Comparison of ENCODE assay signal across 8 mouse cellular contexts in the genomic region with DNA sequence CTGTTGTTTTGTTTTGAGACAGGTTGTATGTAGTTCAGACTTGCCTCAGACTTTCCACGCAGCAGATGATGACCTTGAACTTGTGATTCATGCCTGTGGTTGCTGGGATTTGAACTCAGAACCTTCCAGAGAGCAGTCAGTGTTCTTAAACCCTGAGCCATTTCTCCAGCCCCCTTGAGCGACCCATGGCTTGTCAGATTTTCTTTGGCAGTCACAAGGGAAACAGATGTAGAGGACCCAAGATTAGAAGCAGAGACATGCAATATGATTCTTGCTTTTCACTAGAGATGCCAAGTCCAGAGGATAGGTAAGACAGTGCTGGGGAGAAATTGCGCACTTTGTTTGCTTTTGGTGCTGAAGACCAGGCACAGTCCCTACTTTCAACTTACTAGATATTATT. TPM values are rescaled to one million over a fixed set of nuclear protein-coding genes. Genes with fewer than 3 reads are reported as not detected.
DNase-seq lines count a peak whose midpoint lies in the region; ATAC-seq and TF ChIP-seq lines count a peak whose summit lies in the region.

TSS of gene Cenpt (minus strand) at position 101 of the 400 bp plus-strand sequence.

- TF ChIP-seq EP300 in CH12.LX (IDR thresholded peaks at IDR 0.05; ENCODE audit: low read length): no peak

- dilution Hi-C loops in CH12.LX (cut with MboI; ENCODE audit: extremely low pct_ligation_motif_present, extremely low pct_unique_long_range_greater_than_20kb, low sequenced_read_pairs): no loop called here

- H3K27me3 ChIP-seq in heart, embryonic 10.5 days (ENCODE audit: insufficient read depth, poor library complexity, severe bottlenecking): no peaks in the 10 kb centered on the region
- H3K27me3 ChIP-seq in CH12.LX (replicated peaks): no peaks in the 10 kb centered on the region
- H3K27me3 ChIP-seq in forebrain, embryonic 10.5 days (ENCODE audit: poor library complexity, severe bottlenecking): no peaks in the 10 kb centered on the region
- no peaks in the 10 kb centered on the region for H3K27me3 ChIP-seq in midbrain, postnatal 0 days (ENCODE audit: insufficient read depth, low read length)

- intact Hi-C loops in heart, postnatal 14 days (cut with DNase I): no loop called here

- in situ Hi-C loops in CH12.LX (cut with MboI; ENCODE audit: low pct_ligation_motif_present, low pct_unique_long_range_greater_than_20kb, low sequenced_read_pairs): no loop called here

- no peak for DNase-seq in heart, embryonic 10.5 days (ENCODE audit: low spot score)
- DNase-seq in heart, postnatal 14 days: no peak
- no peak for DNase-seq in CH12.LX (ENCODE audit: extremely low read depth)
- no peak for DNase-seq in forebrain, embryonic 10.5 days (ENCODE audit: extremely low spot score, low spot score)
- no peak for DNase-seq in left cerebral cortex, adult 8-10 months (ENCODE audit: low spot score in 2 of 2)
- DNase-seq in midbrain, postnatal 0 days (ENCODE audit: low spot score): no peak
- DNase-seq in cerebellum, postnatal 25 days: no peak
- no peak for DNase-seq in cerebellum, adult 18-20 months

- TF ChIP-seq RAD21 in CH12.LX (IDR thresholded peaks at IDR 0.05; ENCODE audit: low read depth, low read length): no peak

- peaks cover 28% of the 10 kb centered on the region for H3K79me2 ChIP-seq in CH12.LX (replicated peaks; ENCODE audit: control insufficient read depth, extremely low read depth, insufficient read depth, poor library complexity, severe bottlenecking)

- WGBS in heart, embryonic 10.5 days: 90% methylated on average over 3 of the region's 3 CpGs
- WGBS in forebrain, embryonic 10.5 days: 93% methylated on average over 3 of the region's 3 CpGs
- 93% methylated on average over 3 of the region's 3 CpGs for WGBS in midbrain, postnatal 0 days

- H3K4me3 ChIP-seq in heart, embryonic 10.5 days: peak within 1 kb of the TSS; percentile 83; the same call in 1 of the 2 replicates
- peak within 1 kb of the TSS in 1 of 3 experiments; percentile 81 for H3K4me3 ChIP-seq in CH12.LX (replicated peaks in 1 of 3; ENCODE audit: low read depth in 2 of 3, low read length in 2 of 3, poor library complexity in 1 of 3)
- peak within 1 kb of the TSS; percentile 81; the same call in 1 of the 2 replicates for H3K4me3 ChIP-seq in forebrain, embryonic 10.5 days
- peak within 1 kb of the TSS; percentile 69; the same call in 1 of the 2 replicates for H3K4me3 ChIP-seq in midbrain, postnatal 0 days (ENCODE audit: low read depth, low read length)

- peaks cover 24% of the 10 kb centered on the region for H3K36me3 ChIP-seq in heart, embryonic 10.5 days
- peaks cover 13 to 22% of the 10 kb centered on the region in 2 experiments for H3K36me3 ChIP-seq in CH12.LX (replicated peaks in 1 of 2; ENCODE audit: control insufficient read depth in 1 of 2, insufficient read depth in 1 of 2, low read length in 1 of 2)
- H3K36me3 ChIP-seq in forebrain, embryonic 10.5 days (replicated peaks): peaks cover 28% of the 10 kb centered on the region
- H3K36me3 ChIP-seq in midbrain, postnatal 0 days (ENCODE audit: insufficient read depth, low read length): peaks cover 11% of the 10 kb centered on the region

- peak within 1 kb of the TSS; percentile 16; the same call in 1 of the 2 replicates for H3K27ac ChIP-seq in heart, embryonic 10.5 days
- H3K27ac ChIP-seq in CH12.LX (ENCODE audit: insufficient read depth, low read depth): no peak within 1 kb of the TSS
- no peak within 1 kb of the TSS for H3K27ac ChIP-seq in forebrain, embryonic 10.5 days
- no peak within 1 kb of the TSS for H3K27ac ChIP-seq in midbrain, postnatal 0 days (ENCODE audit: low read depth, low read length)

- no peaks in the 10 kb centered on the region for H3K9me3 ChIP-seq in heart, embryonic 10.5 days
- no peaks in the 10 kb centered on the region for H3K9me3 ChIP-seq in CH12.LX (replicated peaks; ENCODE audit: low read length)
- no peaks in the 10 kb centered on the region for H3K9me3 ChIP-seq in forebrain, embryonic 10.5 days
- no peaks in the 10 kb centered on the region for H3K9me3 ChIP-seq in midbrain, postnatal 0 days (ENCODE audit: low read length)

- H3K4me1 ChIP-seq in heart, embryonic 10.5 days: peaks cover 39% of the 10 kb centered on the region
- peaks cover 7 to 39% of the 10 kb centered on the region in 2 experiments; a peak in 3 of 4 replicates for H3K4me1 ChIP-seq in CH12.LX (ENCODE audit: control insufficient read depth in 1 of 2, insufficient read depth in 2 of 2)
- H3K4me1 ChIP-seq in forebrain, embryonic 10.5 days: peaks cover 48% of the 10 kb centered on the region
- peaks cover 17% of the 10 kb centered on the region for H3K4me1 ChIP-seq in midbrain, postnatal 0 days (ENCODE audit: insufficient read depth, low read length)

- no peak for TF ChIP-seq POLR2A in CH12.LX (IDR thresholded peaks at IDR 0.05; ENCODE audit: low read depth, low read length)

- no peak for ATAC-seq in midbrain, postnatal 0 days (ENCODE audit: low FRiP score)

- no peak within 1 kb of the TSS for H3K9ac ChIP-seq in CH12.LX (ENCODE audit: insufficient read depth, low read depth)
- no peak within 1 kb of the TSS for H3K9ac ChIP-seq in midbrain, postnatal 0 days (replicated peaks; ENCODE audit: low read length, poor library complexity, severe bottlenecking)

- 0 out of 2 replicates have a peak within 1 kb of the TSS, but pooled peaks have one; percentile 52 for H3K4me2 ChIP-seq in CH12.LX (ENCODE audit: insufficient read depth, low read depth, poor library complexity, severe bottlenecking)
- no peak within 1 kb of the TSS for H3K4me2 ChIP-seq in midbrain, postnatal 0 days (ENCODE audit: low read depth, low read length, poor library complexity, severe bottlenecking)

- no peak for TF ChIP-seq CTCF in CH12.LX (conservative IDR thresholded peaks at IDR 0.05 in 1 of 2, IDR thresholded peaks at IDR 0.05 in 1 of 2; ENCODE audit: low read depth in 2 of 2, low read length in 2 of 2)
- no peak for TF ChIP-seq CTCF in midbrain, postnatal 0 days (IDR thresholded peaks at IDR 0.05)

TF ChIP-seq in CH12.LX, 34 proteins besides CTCF, POLR2A, EP300 and RAD21:
- TF ChIP-seq IRF4 (IDR thresholded peaks at IDR 0.05; ENCODE audit: low read depth, low read length): no peak
- TF ChIP-seq USF1 (IDR thresholded peaks at IDR 0.05; ENCODE audit: low read depth, low read length): no peak
- no peak for TF ChIP-seq ZNF384 (IDR thresholded peaks at IDR 0.05; ENCODE audit: low read depth, low read length)

RNA-seq across cellular contexts. Expression of gene Cenpt, which starts in this region (rescaled TPM):
- polyA plus RNA-seq in heart, embryonic 10.5 days (2016; fragmentation: Nextera tagmentation; extraction: Ambion mirVana): 46.5 and 55.2 TPM in 2 replicates
- 1 to 10 TPM; 3.2 to 4.2 TPM for total RNA-seq in heart, postnatal 14 days (2021)
- 21.3 and 21.4 TPM in 2 replicates for total RNA-seq in CH12.LX (2012; rRNA removed)
- 17.3 TPM in 2 replicates for total RNA-seq in CH12.LX (2014; rRNA removed)
- 28.2 and 29.4 TPM in 2 replicates for polyA plus RNA-seq in CH12.LX (2012; ENCODE audit: insufficient read length, low read depth)
- polyA plus RNA-seq in forebrain, embryonic 10.5 days (2016; fragmentation: Nextera tagmentation; extraction: Ambion mirVana): 49.5 and 57.9 TPM in 2 replicates
- 10 to 100 TPM; 14.4 to 17.8 (median 16.0) TPM for total RNA-seq in left cerebral cortex, adult 8-10 months (2022)
- 44.8 and 48.6 TPM in 2 replicates for total RNA-seq in midbrain, postnatal 0 days (2014; rRNA removed)
- 45.2 and 48.7 TPM in 2 replicates for polyA plus RNA-seq in midbrain, postnatal 0 days (2015; fragmentation: Nextera tagmentation; extraction: Ambion mirVana)
